Mouse (Mus musculus) layer of hippocampus, postnatal 10 days (tissue): ENCODE results near the gene Cmtm4. TPM values are rescaled to one million over a fixed set of nuclear protein-coding genes. Genes with fewer than 3 reads are reported as not detected.
"Not testable (repeated sequence)": the region's sequence is repeated elsewhere in the genome, so short reads cannot be mapped to it uniquely, and the experiment has no call there.

Source experiments
- DNase-seq, 2 experiments: peaks; one replicate each; pipeline ENCODE4 v3.0.0; 2021; ENCODE audit warnings: low spot score in 2 of 2
- total RNA-seq, 2 experiments: library from RNA; stranded (reverse); gene quantifications; 2 replicates each; pipeline ENCODE4 v1.2.3; 2021

Gene Cmtm4
- total RNA-seq, 2 experiments from 2014 or later = 56.2 to 60.2 TPM

DNA sequence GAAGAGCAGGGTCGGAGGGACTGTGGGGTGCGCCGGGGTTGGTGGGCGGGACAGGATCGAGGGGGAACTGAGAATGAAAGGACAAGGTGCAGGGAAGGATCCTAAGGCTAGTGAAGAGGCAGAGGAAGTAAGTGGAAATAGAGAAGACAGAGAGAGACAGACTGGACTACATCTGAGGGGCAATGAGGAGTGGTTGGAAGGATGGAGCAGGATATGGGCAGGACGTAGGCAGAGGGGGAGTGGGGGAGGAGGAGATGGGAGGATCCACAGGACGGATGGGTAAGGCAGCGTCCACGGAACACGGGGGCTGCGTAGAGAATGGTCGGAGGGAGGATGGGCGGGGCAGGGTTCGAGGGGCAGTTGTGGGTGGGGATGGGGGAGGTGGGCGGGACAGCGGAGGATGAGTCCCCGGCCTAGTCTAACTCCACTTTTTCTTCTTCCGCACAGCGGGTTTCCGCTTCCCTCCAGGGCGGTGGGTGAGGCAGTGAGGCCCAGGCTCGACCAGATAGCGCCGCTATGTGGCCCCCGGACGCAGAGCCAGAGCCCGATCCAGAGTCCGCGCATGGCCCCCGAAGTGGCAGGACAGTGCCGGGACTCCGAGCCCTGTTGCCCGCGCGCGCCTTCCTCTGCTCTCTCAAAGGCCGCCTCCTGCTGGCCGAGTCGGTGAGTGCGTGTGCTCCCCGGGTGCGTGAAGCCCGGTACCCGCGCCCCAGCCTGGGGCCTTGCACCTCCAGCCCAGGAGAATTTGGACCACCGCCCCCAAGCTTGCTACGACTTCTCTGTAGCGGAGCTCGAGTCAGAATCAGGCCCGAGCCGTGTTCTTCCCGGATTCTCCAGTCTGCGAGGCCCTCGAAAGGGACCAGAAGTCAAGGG is 55.1 kb downstream of the Cmtm4 start:
- DNase-seq = peak; percentile 74 to 84

DNA sequence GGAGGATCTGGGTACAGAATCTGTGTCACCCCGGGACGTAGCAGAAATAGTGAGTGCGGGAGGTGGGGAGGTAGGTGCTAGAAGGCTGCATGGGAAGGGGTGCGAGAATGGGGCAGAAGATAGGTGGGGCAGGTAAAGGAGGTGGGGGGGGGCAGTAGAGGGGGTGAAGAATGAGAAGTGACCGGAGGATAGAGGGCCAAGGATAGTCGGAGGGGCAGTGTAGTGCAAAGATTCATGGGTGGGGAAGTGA is 55.7 kb downstream of the Cmtm4 start:
- DNase-seq = no peak

DNA sequence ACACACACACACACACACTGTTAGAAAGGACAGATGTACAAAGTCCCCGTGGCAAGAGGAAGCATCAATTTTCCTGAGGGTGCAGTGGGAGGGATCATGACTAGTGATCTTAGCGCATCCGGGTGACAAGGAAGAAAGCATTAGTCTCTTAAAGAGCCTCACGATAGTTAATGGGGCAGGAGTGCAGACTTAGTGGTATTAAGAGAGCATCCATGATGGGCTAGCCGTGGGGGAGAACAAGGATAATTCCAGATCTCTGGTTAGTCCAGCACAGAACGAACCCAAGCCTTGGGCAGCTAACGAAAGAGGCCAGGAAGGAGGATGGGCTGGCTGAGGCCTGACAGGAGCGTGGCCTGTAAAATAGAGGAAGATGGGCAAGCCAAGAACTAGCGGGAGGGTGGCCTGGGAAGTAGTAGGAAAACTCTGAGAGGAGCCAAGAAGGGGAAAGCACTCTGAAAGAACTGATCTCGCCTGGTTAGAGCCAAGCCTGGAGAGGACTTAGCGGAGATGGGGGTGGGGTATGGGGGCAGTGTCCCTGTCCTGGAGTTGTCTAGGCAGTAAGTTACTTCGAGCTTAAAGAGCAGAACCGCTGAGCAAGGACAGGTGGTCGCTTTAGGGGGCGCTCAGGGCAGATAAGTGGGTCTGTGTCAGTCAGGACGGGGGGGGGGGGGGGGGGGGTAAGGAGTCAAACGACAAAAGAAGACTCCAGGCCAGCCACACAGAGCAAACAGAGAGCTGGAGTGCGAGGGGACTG is 56.2 kb downstream of the Cmtm4 start, which contains the start of gene Cmtm3:
Gene Cmtm3 (plus strand): TSS at position 182 of the 754 bp plus-strand sequence.
- DNase-seq = no peak

DNA sequence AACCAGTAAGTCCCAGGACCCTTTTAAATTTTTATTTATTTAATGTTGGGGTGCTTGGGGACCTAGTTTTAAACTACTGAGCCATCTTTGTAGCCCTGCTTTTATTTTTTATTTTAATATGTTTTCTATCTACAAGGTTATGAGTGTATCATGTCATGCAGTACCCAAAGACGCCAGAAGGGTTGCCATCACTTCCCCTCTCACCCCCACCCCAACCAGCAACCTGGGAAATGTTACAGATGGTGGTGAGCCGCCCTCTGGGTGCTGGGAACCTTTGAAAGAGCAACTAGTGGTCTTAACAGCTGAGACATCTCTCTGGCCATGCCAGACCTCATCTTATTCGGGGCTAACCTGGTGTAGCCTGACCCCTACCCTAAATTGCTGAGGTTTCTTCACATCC is 57.7 kb downstream of the Cmtm4 start:
- DNase-seq = no peak

DNA sequence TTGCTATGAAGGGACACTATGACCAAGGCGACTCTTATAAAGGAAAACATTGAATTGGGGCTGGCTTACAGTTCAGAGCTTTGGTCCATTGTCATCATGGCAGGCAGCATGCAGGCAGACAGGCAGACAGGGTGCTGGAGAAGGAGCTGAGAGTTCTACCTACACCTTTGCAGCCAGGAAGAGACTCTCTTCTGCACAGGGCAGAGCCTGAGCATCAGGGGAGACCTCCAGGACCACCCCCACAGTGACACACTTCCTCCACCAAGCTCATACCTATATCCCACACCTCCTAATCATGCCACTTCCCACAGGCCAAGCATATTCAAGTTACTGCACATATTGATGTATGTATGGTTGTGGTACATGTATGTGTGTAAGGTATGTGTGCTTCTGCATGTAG is 58.8 kb downstream of the Cmtm4 start:
- no peak for DNase-seq

DNA sequence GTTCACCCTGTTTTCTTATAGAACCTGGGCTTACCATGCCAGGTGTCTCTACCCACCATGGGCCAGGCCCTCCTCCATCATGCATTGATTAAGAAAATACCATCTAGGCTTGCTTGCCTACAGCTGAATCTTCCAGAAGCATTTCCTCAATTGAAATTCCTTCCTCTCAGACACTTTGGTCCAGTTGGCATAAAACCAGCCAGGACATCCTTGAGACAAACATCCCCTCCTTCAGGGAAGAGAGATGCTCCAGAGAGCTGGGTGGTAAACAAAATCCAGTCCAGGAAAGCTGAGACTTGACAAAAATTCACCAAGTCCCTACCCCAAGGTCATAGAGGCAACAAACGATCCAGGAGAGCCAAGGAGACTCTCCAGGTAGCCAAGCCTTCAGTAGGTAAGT is 61.4 kb downstream of the Cmtm4 start:
- DNase-seq = no peak

DNA sequence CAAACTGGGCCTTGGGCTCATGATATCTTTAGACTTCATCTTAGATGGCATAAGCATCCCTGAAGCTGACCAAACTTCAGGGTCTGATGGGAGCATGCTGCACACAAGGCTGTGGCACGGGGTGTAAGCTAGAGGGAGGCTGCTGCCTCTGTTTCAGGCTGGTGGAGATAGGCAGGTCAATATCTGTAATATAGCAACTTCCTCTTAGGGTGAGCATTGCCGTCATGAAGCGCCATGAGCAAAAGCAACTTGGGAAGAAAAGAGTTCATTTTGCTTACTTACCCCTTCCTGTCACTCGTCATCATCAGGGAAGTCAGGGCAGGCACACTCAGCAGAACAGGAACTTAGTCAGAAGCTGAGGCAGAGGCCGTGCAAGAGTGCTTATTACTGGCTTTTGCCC is 61.8 kb downstream of the Cmtm4 start:
- no peak for DNase-seq

DNA sequence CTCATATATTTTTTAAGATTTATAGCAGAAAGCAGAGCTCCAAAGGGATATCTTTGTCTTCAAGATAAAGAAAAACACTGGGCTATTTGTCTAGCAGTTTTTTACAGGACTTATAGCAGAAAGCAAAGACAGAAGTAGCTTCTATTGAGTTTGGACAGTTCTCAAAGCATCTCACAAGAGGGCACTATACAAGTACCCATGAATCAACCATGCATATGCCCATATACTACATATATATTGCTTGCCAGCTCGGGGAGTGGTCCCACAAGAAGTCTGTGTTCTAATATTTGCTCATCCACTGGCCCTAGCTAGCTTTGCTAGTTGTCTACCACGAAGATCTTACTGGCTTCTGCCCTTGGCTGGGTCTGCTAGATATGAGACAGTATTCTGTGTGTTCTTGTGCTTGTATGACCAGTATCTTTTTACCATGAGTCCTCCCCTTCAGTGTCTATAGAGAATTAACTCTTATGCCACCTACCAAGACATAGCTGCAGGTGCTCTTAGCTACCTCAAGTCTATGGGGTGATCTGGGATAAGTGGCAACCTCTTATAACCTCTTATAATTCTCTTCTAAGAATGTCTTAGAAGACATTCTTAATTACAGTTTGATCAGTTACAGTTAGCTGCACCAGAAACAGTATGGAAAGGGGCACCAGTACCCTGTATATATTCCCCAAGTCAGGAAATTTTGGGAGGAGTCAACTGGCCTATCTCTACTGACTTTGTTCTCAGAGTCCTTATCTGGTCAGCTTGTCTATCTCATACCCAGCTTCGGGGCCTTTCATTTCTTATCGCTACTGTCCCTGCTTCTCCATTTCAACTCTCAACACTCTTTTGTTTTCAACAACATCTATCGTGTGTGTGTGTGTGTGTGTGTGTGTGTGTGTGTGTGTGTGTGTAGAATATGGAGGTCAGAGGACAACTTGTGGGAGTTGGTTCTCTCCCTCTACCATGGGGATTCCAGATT is 62.7 kb downstream of the Cmtm4 start:
- DNase-seq = no peak

DNA sequence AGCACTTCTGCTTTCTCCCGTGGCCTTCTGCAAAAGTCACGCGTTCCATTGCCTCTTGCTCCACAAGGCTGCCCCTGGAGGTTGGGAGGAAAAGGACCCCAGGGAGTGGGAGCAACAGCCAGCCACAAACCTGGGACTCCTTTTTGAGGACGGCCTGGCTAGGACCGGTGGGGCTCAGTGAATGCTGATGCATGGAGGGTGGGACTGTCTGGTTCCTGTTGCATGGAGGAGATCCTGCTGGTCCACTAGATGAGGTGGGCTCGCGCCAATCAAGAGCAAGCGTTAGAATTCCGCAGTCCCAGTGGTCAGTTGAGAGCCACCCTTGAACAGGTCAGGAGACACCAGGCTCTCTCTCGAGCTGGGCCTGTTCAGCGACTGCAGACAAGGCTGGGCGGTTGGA is 73.7 kb downstream of the Cmtm4 start, which contains the start of gene Cmtm2b:
Gene Cmtm2b (plus strand): TSS at position 301 of the 400 bp plus-strand sequence.
- not testable (repeated sequence) for DNase-seq

DNA sequence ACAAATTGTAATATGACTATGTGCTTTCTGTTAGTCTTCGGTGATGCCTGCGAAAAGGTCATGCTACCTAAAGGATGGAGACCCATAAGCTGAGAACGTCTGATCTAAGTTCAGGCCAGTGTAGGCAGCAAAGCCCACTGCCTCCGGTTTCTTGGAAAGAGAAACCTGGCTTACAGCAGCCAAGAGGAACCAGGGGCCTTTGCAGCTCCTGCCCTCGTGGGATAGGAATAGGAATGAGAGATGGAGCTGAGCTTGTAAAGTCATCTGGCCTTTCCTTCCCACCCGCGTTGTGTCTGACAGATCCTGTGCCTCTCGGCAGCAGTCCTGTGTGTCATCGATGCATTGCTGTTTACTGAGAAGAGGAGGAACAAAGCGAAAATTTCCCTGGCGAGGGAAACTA is 74.3 kb downstream of the Cmtm4 start, which contains the start of gene Gm11020:
Gene Gm11020 (plus strand): TSS at position 301 of the 400 bp plus-strand sequence.
- not testable (repeated sequence) for DNase-seq

DNA sequence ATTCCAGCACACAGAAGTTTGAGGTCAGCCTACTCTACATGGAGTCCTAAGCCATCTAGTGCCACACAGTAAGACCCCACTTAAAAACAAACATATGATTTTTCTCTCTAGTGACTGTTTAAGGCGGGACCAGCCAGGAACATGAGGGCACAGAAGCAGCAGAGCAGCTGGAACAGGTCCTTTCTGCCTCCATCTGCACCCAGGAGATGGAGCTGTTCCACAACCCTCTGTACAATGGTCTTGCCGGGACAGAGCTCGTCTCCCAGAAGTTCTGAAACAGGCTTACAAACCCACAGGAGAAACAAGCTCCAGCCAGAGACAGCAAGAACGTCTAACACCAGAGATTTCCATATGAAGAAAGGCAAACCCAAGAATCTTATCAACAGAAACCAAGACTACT is 82.3 kb downstream of the Cmtm4 start:
- DNase-seq = peak in 1 of 2 experiments; percentile 28

DNA sequence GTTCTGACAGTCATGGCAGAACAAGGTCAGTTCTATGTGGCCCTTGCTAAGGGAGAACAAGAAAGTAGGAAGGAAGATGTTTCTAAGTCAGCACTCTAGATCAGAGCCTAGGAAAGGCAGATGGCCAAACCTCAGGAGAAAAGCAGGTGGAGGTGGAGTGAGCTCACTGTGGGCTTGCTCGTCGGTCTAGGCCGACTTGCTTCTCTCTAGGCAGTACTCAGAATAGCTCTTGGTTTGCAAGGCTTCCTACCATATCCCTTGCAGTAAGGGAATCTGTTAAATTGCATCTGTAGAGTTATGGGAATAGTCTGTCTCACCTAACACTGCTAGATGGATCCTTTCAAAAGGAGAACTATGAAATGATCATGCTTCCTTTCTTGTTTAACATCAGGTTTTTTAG is 83.6 kb downstream of the Cmtm4 start:
- DNase-seq = not testable (repeated sequence)

DNA sequence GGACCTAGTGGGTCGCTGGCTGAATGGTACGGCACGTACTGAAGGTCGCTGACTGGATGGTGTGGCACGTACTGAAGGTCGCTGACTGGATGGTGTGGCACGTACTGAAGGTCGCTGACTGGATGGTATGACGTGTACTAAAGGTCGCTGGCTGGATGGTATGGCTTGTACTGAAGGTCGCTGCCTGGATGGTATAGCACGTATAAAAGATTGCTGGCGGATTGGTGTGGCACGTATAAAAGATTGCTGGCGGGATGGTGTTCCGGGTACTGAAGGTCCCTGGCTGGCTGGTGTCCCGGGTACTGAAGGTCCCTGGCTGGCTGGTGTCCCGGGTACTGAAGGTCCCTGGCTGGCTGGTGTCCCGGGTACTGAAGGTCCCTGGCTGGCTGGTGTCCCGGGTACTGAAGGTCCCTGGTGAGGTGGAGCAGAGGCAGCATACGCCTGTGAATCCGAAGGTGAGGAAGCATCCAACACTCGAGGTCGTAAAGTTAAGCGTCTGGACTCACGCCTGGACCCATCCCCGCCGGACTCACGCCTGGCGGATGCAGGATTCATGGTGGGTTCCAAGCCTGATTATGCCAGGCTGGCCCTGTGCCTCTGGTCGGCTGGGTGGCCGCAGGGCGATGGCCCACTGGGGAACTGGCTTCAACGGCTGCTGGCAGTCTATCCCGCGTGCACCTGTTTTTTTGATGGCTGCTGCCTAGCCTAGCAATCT is 86.0 kb downstream of the Cmtm4 start, which contains the start of the genes Gm45711 and Cmtm1:
Gene Gm45711 (minus strand): TSS at position 641 of the 715 bp plus-strand sequence.
Gene Cmtm1 (minus strand): TSS at position 705 of the 715 bp plus-strand sequence.
- DNase-seq = peak; percentile 46 to 57

DNA sequence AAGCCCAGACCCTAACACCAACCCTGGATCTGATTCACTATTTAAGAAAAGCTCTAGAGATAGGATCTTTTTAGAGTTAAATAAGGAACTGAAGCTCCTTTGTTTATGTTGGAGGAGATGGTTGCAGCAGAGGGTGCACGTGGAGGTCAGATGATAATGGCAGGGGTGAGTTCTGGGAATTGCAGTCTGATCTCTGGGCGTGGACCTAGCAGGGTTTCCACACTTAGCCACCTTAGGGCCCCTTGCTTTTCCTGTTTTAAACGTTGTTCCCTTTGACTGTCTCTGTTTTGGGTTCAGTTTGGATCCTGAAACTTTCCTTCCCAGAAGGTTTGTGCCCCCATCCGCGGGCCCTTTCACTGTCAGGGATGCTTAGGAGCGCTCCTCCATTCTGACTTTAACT is 87.3 kb downstream of the Cmtm4 start:
- not testable (repeated sequence) for DNase-seq

DNA sequence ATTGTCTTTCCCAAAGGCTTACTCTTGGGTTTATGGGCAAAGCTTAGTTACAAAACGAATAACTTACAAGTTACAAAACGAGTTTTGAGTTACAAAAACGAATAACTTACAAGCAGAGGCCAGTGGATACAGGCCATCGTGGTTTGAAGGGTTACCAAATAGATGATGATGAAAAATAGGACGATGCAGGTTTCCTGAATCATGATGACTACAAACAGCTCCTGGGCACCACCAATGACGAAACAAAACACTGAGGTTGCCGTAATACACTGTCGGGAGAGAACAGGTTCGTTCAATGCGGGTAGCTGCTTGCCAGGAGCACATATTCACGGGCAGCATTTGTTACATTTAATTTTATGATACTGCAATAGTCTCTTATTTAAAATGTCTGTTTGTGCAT is 90.6 kb downstream of the Cmtm4 start:
- DNase-seq = no peak

DNA sequence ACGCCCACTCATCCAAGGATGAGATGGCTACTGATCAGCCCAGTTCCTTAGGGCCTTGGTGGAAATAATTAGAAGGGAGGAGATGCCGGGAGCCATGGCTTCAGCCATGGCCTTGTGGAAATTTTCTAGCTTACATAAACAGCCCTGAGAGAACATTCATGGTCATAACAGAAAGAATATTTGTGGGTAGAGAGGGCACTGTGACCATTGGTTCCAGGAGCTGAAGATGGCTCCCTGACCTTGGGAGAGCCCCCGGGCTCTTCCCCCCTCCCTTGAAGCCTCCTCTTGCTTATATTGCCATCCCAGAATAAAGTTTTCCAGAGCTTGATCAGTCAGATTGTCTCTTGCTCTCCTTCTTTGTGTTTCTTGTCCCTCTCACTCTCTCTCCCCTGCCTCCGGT is 93.1 kb downstream of the Cmtm4 start:
- DNase-seq = not testable (repeated sequence)

DNA sequence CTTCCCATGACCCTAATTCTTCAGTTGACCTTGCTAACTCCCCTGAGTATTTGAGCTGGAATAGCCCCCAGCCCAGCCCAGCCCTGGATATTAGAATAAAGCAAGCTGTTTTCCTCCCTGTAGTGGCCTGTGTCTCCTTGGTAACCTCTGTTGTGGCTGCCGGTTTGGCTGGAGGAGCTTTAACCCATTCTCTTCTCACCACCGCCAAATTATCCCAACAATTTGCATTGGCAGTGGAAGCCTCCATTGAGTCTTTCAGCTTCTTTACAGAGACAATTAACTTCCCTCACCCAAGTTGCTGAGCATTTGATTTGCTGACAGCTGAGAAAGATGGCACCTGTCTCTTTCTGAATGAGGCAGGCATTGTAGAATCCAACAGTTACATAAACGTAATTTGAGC is 94.0 kb downstream of the Cmtm4 start:
- peak; percentile 12 to 35 for DNase-seq
